Mouse (Mus musculus) thymus, postnatal 0 days (tissue): ENCODE data around the gene Gm8879. TPM values are rescaled to one million over a fixed set of nuclear protein-coding genes. Genes with fewer than 3 reads are reported as not detected.
"Not testable (repeated sequence)": the region's sequence is repeated elsewhere in the genome, so short reads cannot be mapped to it uniquely, and the experiment has no call there.

Experiments used
- DNase-seq: peaks from one replicate; pipeline ENCODE4 v3.0.0-alpha.2; 2015; ENCODE audit warnings: low spot score
- polyA plus RNA-seq: library from polyadenylated mRNA; unstranded; fragments of >200 nt; fragmentation: Nextera tagmentation; extraction: Ambion mirVana; gene quantifications from 2 replicates; pipeline ENCODE4 v1.2.1, GENCODE M21; 2015

The Gm8879 gene
- polyA plus RNA-seq, result 0.18 TPM in 1 of 2 replicates, not detected in the other

DNA sequence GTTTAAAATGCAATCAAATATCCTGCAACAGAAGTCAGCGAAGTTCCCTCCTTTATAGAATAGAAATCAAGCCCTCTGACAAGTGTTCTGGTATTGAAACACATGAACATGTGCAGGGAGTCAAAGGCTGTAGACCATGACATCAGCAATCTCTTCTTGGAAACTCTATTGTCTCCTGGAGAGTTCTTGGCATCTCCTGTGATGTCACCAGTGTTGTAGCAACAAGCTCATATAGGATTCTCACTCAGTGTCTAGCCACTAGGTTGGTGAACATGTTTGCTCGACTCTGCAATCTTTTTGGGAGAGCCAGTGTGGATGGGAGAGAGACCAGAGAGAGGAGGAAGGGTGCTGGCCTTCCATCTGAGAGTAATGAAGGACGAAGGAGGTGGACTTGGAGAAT, at the start of gene Gm8879:
Gene Gm8879, plus strand, starts transcription at position 301 of the 400 bp plus-strand sequence.
- not testable (repeated sequence) for DNase-seq

DNA sequence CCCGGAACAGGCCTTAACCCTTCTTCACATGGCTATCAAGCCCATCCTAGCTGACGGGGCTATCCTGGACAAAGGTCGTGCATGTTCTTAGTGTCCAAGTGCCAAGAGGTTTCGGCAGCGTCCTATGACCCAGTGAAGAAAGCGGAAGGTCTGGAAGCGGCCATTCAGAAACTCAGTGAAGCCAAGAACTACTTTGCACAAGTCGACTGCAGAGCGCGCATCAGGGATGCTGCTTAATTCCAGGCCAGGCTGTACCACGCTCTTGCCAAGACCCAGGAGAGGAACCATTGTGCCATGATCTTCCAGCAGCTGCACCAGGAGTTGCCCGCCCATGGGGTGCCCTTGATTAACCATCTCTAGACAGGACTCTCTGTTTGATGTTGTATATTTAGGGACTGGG, 10.6 kb downstream of the Gm8879 start:
- not testable (repeated sequence) for DNase-seq

Other genes with a start within 250 kb of the Gm8879 start
- gene Gm8871, start 179.8 kb upstream of the Gm8879 start, polyA plus RNA-seq, result not detected in 2 replicates
- gene Gm8857, start 179.8 kb upstream of the Gm8879 start, polyA plus RNA-seq, result not detected in 2 replicates
- gene Gm5861, start 55.4 kb downstream of the Gm8879 start, polyA plus RNA-seq, result 0.16 TPM in 1 of 2 replicates, not detected in the other
- 0.19 TPM in 1 of 2 replicates, not detected in the other for gene Gm8890, start 128.4 kb downstream of the Gm8879 start, polyA plus RNA-seq
- gene Speer1, start 213.9 kb downstream of the Gm8879 start, polyA plus RNA-seq, result 0.23 TPM in 1 of 2 replicates, not detected in the other